ENCODE assay signal across 8 mouse cellular contexts in genomic region chr1:13789318-13790085, GRCm38 (mm10).
DNase-seq lines count a peak whose midpoint lies in the region; ATAC-seq and TF ChIP-seq lines count a peak whose summit lies in the region.

No protein-coding gene starts in this region.

- no peaks in the 10 kb centered on the region for H3K4me1 ChIP-seq in hindbrain, postnatal 0 days (ENCODE audit: insufficient read depth, low read length)
- H3K4me1 ChIP-seq in midbrain, embryonic 10.5 days, result no peaks in the 10 kb centered on the region

- H3K4me2 ChIP-seq in hindbrain, postnatal 0 days (ENCODE audit: low read depth, low read length), result peak overlapping the region; percentile 30

- no peaks in the 10 kb centered on the region for H3K36me3 ChIP-seq in hindbrain, postnatal 0 days (ENCODE audit: insufficient read depth, low read length)
- H3K36me3 ChIP-seq in midbrain, embryonic 10.5 days, result no peaks in the 10 kb centered on the region

- no peaks in the 10 kb centered on the region for H3K27me3 ChIP-seq in hindbrain, postnatal 0 days (ENCODE audit: insufficient read depth, low read length)
- H3K27me3 ChIP-seq in midbrain, embryonic 10.5 days (ENCODE audit: low read depth, poor library complexity, severe bottlenecking), result 0 out of 2 replicates have a peak, but pooled peaks cover 9% of the 10 kb centered on the region

- 35% methylated on average over 13 of the region's 13 CpGs for WGBS in hindbrain, postnatal 0 days
- 42% methylated on average over 13 of the region's 13 CpGs for WGBS in midbrain, embryonic 10.5 days

- intact Hi-C loops in left cerebral cortex, adult 2 months (cut with DNase I), result loop anchor here (1.0 to 5.0 kb wide), 5 partner anchors 518 to 1073 kb away; no protein-coding TSS in a partner anchor

- TF ChIP-seq CTCF in hindbrain, postnatal 0 days (IDR thresholded peaks at IDR 0.05; ENCODE audit: low read depth), result peak; percentile 91
- peak; percentile 96 for TF ChIP-seq CTCF in left cerebral cortex, adult 2 months (IDR thresholded peaks at IDR 0.05)

- H3K9me3 ChIP-seq in hindbrain, postnatal 0 days (ENCODE audit: low read length), result no peaks in the 10 kb centered on the region
- peaks cover 15% of the 10 kb centered on the region; the same call in 1 of the 2 replicates for H3K9me3 ChIP-seq in midbrain, embryonic 10.5 days (replicated peaks)

- H3K27ac ChIP-seq in hindbrain, postnatal 0 days, result no peak overlapping the region
- H3K27ac ChIP-seq in left cerebral cortex, adult 2 months, result no peak overlapping the region
- H3K27ac ChIP-seq in midbrain, embryonic 10.5 days (replicated peaks), result no peak overlapping the region

- ATAC-seq in hindbrain, postnatal 0 days, result peak; percentile 87

- DNase-seq in ZHBTc4 (ENCODE audit: low read depth, low spot score), result peak; percentile 91
- peak; percentile 82 to 87 for DNase-seq in cerebellum, postnatal 25 days
- peak; percentile 80 for DNase-seq in gastrocnemius, adult 18-20 months (ENCODE audit: low spot score)
- DNase-seq in hindbrain, postnatal 0 days (ENCODE audit: low spot score), result peak; percentile 92
- peak; percentile 81 to 88 for DNase-seq in left cerebral cortex, adult 2 months (ENCODE audit: extremely low spot score in 1 of 2, low spot score in 2 of 2)
- DNase-seq in midbrain, embryonic 10.5 days (ENCODE audit: low spot score), result peak; percentile 80
- peak; percentile 71 to 75 for DNase-seq in right cerebral cortex, postnatal 36 days (ENCODE audit: low spot score in 2 of 2)
- DNase-seq in urinary bladder, postnatal 4 days (ENCODE audit: low spot score in 2 of 2), result peak; percentile 45 to 73

- no peak overlapping the region for H3K9ac ChIP-seq in hindbrain, postnatal 0 days (replicated peaks; ENCODE audit: low read length)

- no peak overlapping the region for H3K4me3 ChIP-seq in hindbrain, postnatal 0 days (ENCODE audit: low read length)
- peak overlapping the region; percentile 18; the same call in 1 of the 2 replicates for H3K4me3 ChIP-seq in left cerebral cortex, adult 2 months
- H3K4me3 ChIP-seq in midbrain, embryonic 10.5 days, result no peak overlapping the region
